Mouse (Mus musculus) frontal cortex, adult 2 months (tissue): ENCODE measurements at regions not wholly inside any gene's neighbourhood (a gene's known extent, or its start where the extent isn't known, plus 50 kb on each side); places are given as distances from the start of the nearest gene placed in this dataset.
A peak's percentile ranks its signal among the peaks of the same experiment; 100 is the strongest.

Experiments used
- DNase-seq, 2 experiments: peaks; one replicate each; pipeline ENCODE4 v3.0.0; 2022; ENCODE audit warnings: low spot score in 1 of 2; ENCODE audit errors: extremely low spot score in 1 of 2

DNA sequence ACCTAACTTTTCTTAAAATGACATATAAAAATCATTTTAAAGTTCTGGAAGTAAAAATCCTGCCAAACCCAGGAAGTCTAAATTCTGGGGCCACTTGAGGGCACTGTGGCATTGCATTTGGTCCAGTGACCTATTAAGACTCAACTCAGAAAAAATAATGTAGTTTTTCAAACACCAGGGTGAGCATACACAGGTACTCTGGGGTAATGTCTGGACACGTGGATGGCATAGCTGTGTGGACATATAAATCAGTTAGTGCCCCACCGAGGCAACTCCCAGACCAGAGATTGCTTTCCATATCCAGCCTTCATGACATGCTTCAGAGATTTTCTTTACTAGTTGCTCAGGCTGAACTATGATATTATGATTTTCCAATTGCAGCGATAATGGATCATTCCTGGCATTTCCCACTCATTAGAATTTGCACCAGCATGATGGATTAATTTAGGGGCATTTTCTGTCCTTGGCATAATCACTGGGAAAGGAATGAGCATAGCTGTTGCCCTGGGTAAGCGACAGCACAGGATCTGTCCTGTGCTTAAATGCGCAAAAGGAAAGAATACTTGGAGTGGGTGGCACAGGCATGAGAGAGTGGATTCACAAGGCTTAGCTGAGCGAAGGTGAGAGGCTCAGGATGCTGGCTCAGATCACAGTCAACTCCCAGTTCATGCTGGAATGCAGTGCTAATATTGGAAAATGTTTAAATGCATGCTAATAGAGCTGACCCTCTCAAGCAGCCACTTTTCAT is 1526.6 kb upstream of the Cdh8 start:
- DNase-seq = peak; percentile 26 to 72

DNA sequence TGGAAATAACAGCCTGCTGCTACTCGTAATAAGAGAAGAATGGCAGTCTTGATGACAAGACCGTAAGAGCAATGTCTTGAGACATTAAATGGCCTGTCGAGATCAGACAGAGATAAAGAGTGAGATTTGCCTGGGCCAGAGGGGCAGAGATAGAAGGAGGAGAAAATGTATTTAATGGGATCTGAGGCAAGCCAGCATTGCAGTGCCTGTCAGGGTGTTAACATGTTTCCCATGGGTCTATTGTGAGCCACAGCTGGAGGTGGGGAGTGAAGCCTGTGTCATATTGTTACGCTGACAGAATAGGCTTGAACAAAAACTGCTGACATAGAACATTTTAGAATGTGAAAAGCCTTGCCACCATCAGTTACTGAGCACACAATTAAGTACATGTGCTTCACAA is 1523.3 kb upstream of the Cdh8 start:
- DNase-seq = no peak

DNA sequence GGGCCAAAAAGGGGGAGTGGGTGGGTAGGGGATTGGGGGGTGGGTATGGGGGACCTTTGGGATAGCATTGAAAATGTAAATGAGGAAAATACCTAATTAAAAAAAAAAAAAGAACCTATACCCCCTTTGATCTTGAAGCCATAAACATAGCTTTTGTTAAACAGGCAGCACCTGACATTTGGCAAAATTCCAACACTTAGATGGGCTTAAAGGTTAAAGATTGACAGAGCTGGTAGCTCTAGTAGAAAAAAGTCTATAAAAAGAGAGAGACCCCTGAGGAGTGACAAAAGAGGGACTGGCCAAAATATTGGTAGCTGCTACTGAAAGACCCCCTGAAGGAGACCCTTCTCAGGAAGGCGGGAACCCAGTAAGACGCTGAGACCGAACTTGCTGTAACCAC is 1474.0 kb upstream of the Cdh8 start:
- DNase-seq = no peak

GRCm38 (mm10) chr8:100865624-100866023 is 1449.4 kb upstream of the Cdh8 start:
- peak in 1 of 2 experiments; percentile 23 for DNase-seq

- peak; percentile 12 to 82 for DNase-seq
These were observed 1434.7 kb upstream of the Cdh8 start for GRCm38 (mm10) chr8:100850822-100851437.
